In genomic region chr7:25395558-25396521, GRCm38 (mm10) we compare ENCODE assay signal across 7 mouse cellular contexts. TPM values are rescaled to one million over a fixed set of nuclear protein-coding genes. Genes with fewer than 3 reads are reported as not detected.
DNase-seq lines count a peak whose midpoint lies in the region; ATAC-seq and TF ChIP-seq lines count a peak whose summit lies in the region.

No protein-coding gene starts in this region.

- H3K4me1 ChIP-seq in embryonic facial prominence, embryonic 12.5 days = peaks cover 19% of the 10 kb centered on the region
- peaks cover 38% of the 10 kb centered on the region for H3K4me1 ChIP-seq in kidney, adult 2 months (ENCODE audit: control insufficient read depth, insufficient read depth, low read length)
- peaks cover 26% of the 10 kb centered on the region for H3K4me1 ChIP-seq in limb, embryonic 12.5 days (replicated peaks)
- peaks cover 35% of the 10 kb centered on the region for H3K4me1 ChIP-seq in midbrain, embryonic 15.5 days
- peaks cover 11% of the 10 kb centered on the region; the same call in 1 of the 2 replicates for H3K4me1 ChIP-seq in spleen, adult 2 months (ENCODE audit: control insufficient read depth, insufficient read depth, insufficient read length)

- H3K36me3 ChIP-seq in embryonic facial prominence, embryonic 12.5 days = no peaks in the 10 kb centered on the region
- no peaks in the 10 kb centered on the region for H3K36me3 ChIP-seq in kidney, adult 2 months (ENCODE audit: control insufficient read depth, insufficient read depth, low read length)
- H3K36me3 ChIP-seq in limb, embryonic 12.5 days = no peaks in the 10 kb centered on the region
- no peaks in the 10 kb centered on the region for H3K36me3 ChIP-seq in midbrain, embryonic 15.5 days (replicated peaks)
- no peaks in the 10 kb centered on the region for H3K36me3 ChIP-seq in spleen, adult 2 months (ENCODE audit: control insufficient read depth, insufficient read depth, low read length)

- no peak for TF ChIP-seq POLR2A in kidney, adult 2 months (IDR thresholded peaks at IDR 0.05; ENCODE audit: low read depth, low read length)
- TF ChIP-seq POLR2A in spleen, adult 2 months (IDR thresholded peaks at IDR 0.05; ENCODE audit: low read depth, low read length) = no peak

- no peaks in the 10 kb centered on the region for H3K27me3 ChIP-seq in embryonic facial prominence, embryonic 12.5 days
- no peaks in the 10 kb centered on the region for H3K27me3 ChIP-seq in kidney, adult 2 months (replicated peaks; ENCODE audit: control insufficient read depth, insufficient read depth, low read length)
- no peaks in the 10 kb centered on the region for H3K27me3 ChIP-seq in limb, embryonic 12.5 days
- H3K27me3 ChIP-seq in midbrain, embryonic 15.5 days (replicated peaks) = no peaks in the 10 kb centered on the region
- no peaks in the 10 kb centered on the region for H3K27me3 ChIP-seq in spleen, adult 2 months (ENCODE audit: control insufficient read depth, insufficient read depth, low read length)

- peak overlapping the region; percentile 54 for H3K27ac ChIP-seq in embryonic facial prominence, embryonic 12.5 days
- H3K27ac ChIP-seq in kidney, adult 2 months (ENCODE audit: insufficient read depth, low read depth, low read length) = peak overlapping the region; percentile 89
- H3K27ac ChIP-seq in limb, embryonic 12.5 days = peak overlapping the region; percentile 64; the same call in 1 of the 2 replicates
- H3K27ac ChIP-seq in midbrain, embryonic 15.5 days = peak overlapping the region; percentile 79
- peak overlapping the region; percentile 85 for H3K27ac ChIP-seq in spleen, adult 2 months (ENCODE audit: insufficient read depth, low read length)

- peak overlapping the region; percentile 67 for H3K4me3 ChIP-seq in embryonic facial prominence, embryonic 12.5 days
- peak overlapping the region; percentile 98 for H3K4me3 ChIP-seq in kidney, adult 2 months (ENCODE audit: insufficient read depth, low read depth, low read length)
- peak overlapping the region; percentile 61 for H3K4me3 ChIP-seq in limb, embryonic 12.5 days (replicated peaks)
- H3K4me3 ChIP-seq in midbrain, embryonic 15.5 days = peak overlapping the region; percentile 60
- H3K4me3 ChIP-seq in spleen, adult 2 months (ENCODE audit: extremely low read depth, insufficient read depth, insufficient read length) = peak overlapping the region; percentile 77

- H3K9ac ChIP-seq in embryonic facial prominence, embryonic 12.5 days = peak overlapping the region; percentile 75
- peak overlapping the region; percentile 62 for H3K9ac ChIP-seq in limb, embryonic 12.5 days (replicated peaks)
- peak overlapping the region; percentile 57 for H3K9ac ChIP-seq in midbrain, embryonic 15.5 days

- no peak for TF ChIP-seq CTCF in kidney, adult 2 months (conservative IDR thresholded peaks at IDR 0.05; ENCODE audit: insufficient read depth, insufficient read length, low read depth, low read length)
- TF ChIP-seq CTCF in spleen, adult 2 months (IDR thresholded peaks at IDR 0.05; ENCODE audit: extremely low read depth, insufficient read depth, insufficient read length, insufficient replicate concordance) = no peak

- 8% methylated on average over 52 of the region's 52 CpGs for WGBS in embryonic facial prominence, embryonic 12.5 days
- 3% methylated on average over 52 of the region's 52 CpGs for WGBS in kidney, adult 2 months
- 5% methylated on average over 52 of the region's 52 CpGs for WGBS in limb, embryonic 12.5 days
- 4% methylated on average over 50 of the region's 52 CpGs for WGBS in midbrain, embryonic 15.5 days
- WGBS in spleen, adult 2 months = 6% methylated on average over 52 of the region's 52 CpGs

- peak overlapping the region; percentile 73 for H3K4me2 ChIP-seq in embryonic facial prominence, embryonic 12.5 days (replicated peaks)
- peak overlapping the region; percentile 71 for H3K4me2 ChIP-seq in limb, embryonic 12.5 days
- peak overlapping the region; percentile 69 for H3K4me2 ChIP-seq in midbrain, embryonic 15.5 days

- no peaks in the 10 kb centered on the region for H3K9me3 ChIP-seq in embryonic facial prominence, embryonic 12.5 days
- H3K9me3 ChIP-seq in limb, embryonic 12.5 days = no peaks in the 10 kb centered on the region
- H3K9me3 ChIP-seq in midbrain, embryonic 15.5 days = no peaks in the 10 kb centered on the region

- ATAC-seq in embryonic facial prominence, embryonic 12.5 days (ENCODE audit: insufficient number of reproducible peaks, insufficient read depth, low FRiP score, low TSS enrichment) = peak; percentile 94
- ATAC-seq in limb, embryonic 12.5 days (ENCODE audit: insufficient number of reproducible peaks, insufficient read depth, low FRiP score, low TSS enrichment, low read depth) = peak; percentile 93
- ATAC-seq in midbrain, embryonic 15.5 days (replicated peaks) = peak; percentile 97

- DNase-seq in adrenal gland, postnatal 25 days = peak; percentile 98
- DNase-seq in heart, adult 18-20 months = peak; percentile 98 to 99
- DNase-seq in kidney, adult 2 months = peak; percentile 98
- peak; percentile 87 to 88 for DNase-seq in spleen, adult 2 months (ENCODE audit: low read depth in 1 of 2, low spot score in 2 of 2)

RNA-seq across cellular contexts. Expression of gene Lipe, which starts 2.7 kb away (rescaled TPM):
- 295 and 303 TPM in 2 replicates for total RNA-seq in adrenal gland, postnatal 25 days (2021)
- 10.9 and 11.9 TPM in 2 replicates for polyA plus RNA-seq in embryonic facial prominence, embryonic 12.5 days (2016; fragmentation: Nextera tagmentation; extraction: Ambion mirVana)
- total RNA-seq in heart, adult 18-20 months (2021) = 10 to 100 TPM; 36.8 to 75.1 TPM
- polyA plus RNA-seq in kidney, adult 2 months (2012; rRNA removed) = 63.4 and 63.8 TPM in 2 replicates
- polyA plus RNA-seq in limb, embryonic 12.5 days (2016; fragmentation: Nextera tagmentation; extraction: Ambion mirVana) = 11.9 and 12.1 TPM in 2 replicates
- polyA plus RNA-seq in midbrain, embryonic 15.5 days (2015; fragmentation: Nextera tagmentation; extraction: Ambion mirVana) = 10.5 and 12.7 TPM in 2 replicates
- 35.0 and 46.0 TPM in 2 replicates for polyA plus RNA-seq in spleen, adult 2 months (2012; rRNA removed)

RNA-seq across cellular contexts. Expression of gene Cxcl17, which starts 16.8 kb away (rescaled TPM):
- not detected in 2 replicates for total RNA-seq in adrenal gland, postnatal 25 days (2021)
- 0.59 and 1.1 TPM in 2 replicates for polyA plus RNA-seq in embryonic facial prominence, embryonic 12.5 days (2016; fragmentation: Nextera tagmentation; extraction: Ambion mirVana)
- 1 to 10 TPM in 1 of 2 experiments, not detected in 1; 1.1 TPM for total RNA-seq in heart, adult 18-20 months (2021)
- polyA plus RNA-seq in kidney, adult 2 months (2012; rRNA removed) = 0.11 and 0.18 TPM in 2 replicates
- 0.29 and 0.58 TPM in 2 replicates for polyA plus RNA-seq in limb, embryonic 12.5 days (2016; fragmentation: Nextera tagmentation; extraction: Ambion mirVana)
- polyA plus RNA-seq in midbrain, embryonic 15.5 days (2015; fragmentation: Nextera tagmentation; extraction: Ambion mirVana) = 0.79 and 0.93 TPM in 2 replicates
- not detected in 2 replicates for polyA plus RNA-seq in spleen, adult 2 months (2012; rRNA removed)

RNA-seq across cellular contexts. Expression of gene Cnfn, which starts 26.3 kb away (rescaled TPM):
- not detected in 2 replicates for total RNA-seq in adrenal gland, postnatal 25 days (2021)
- polyA plus RNA-seq in embryonic facial prominence, embryonic 12.5 days (2016; fragmentation: Nextera tagmentation; extraction: Ambion mirVana) = 0.86 TPM in 1 of 2 replicates, not detected in the other
- total RNA-seq in heart, adult 18-20 months (2021) = not detected
- polyA plus RNA-seq in kidney, adult 2 months (2012; rRNA removed) = not detected in 2 replicates
- polyA plus RNA-seq in limb, embryonic 12.5 days (2016; fragmentation: Nextera tagmentation; extraction: Ambion mirVana) = not detected in 2 replicates
- polyA plus RNA-seq in midbrain, embryonic 15.5 days (2015; fragmentation: Nextera tagmentation; extraction: Ambion mirVana) = not detected in 2 replicates
- not detected in 2 replicates for polyA plus RNA-seq in spleen, adult 2 months (2012; rRNA removed)

Comparison
In these comparisons a context has a peak if more than half of its experiments do, and no peak if none do; other contexts are left out.
1. Peak in every context shown above with its lines: DNase-seq, ATAC-seq, H3K4me3 ChIP-seq and H3K27ac ChIP-seq.